Mouse (Mus musculus): Measurements from ENCODE around the gene Pld4.

GRCm38 (mm10) chr12:112774026-112774425, 13.6 kb downstream of the Pld4 start:
- TF ChIP-seq POLR2A (IDR thresholded peaks at IDR 0.05; ENCODE audit: extremely low read depth, insufficient read depth, low read length): no peak
- TF ChIP-seq CTCF (IDR thresholded peaks at IDR 0.05; ENCODE audit: low read depth, low read length): no peak

All from liver, adult 2 months (tissue).